Mouse (Mus musculus) thymus, postnatal 14 days (tissue): ENCODE results near the gene Eif2s2.
A peak's percentile ranks its signal among the peaks of the same experiment; 100 is the strongest.

Source experiments
- DNase-seq: peaks from one replicate; pipeline ENCODE4 v3.0.0; 2021

Gene Eif2s2

GRCm38 (mm10) chr2:154891585-154891984 is 1.1 kb downstream of the Eif2s2 start:
- DNase-seq, result no peak

GRCm38 (mm10) chr2:154876621-154877020 is 16.1 kb downstream of the Eif2s2 start:
- no peak for DNase-seq

- DNase-seq, result no peak
Measured at GRCm38 (mm10) chr2:154869954-154870641, 22.6 kb downstream of the Eif2s2 start.

GRCm38 (mm10) chr2:154868106-154868505 is 24.6 kb downstream of the Eif2s2 start:
- no peak for DNase-seq

GRCm38 (mm10) chr2:154865696-154866095 is 27.0 kb downstream of the Eif2s2 start:
- DNase-seq, result no peak

GRCm38 (mm10) chr2:154863672-154864071 is 29.1 kb downstream of the Eif2s2 start:
- no peak for DNase-seq

- peak; percentile 66 for DNase-seq
Measured at GRCm38 (mm10) chr2:154855383-154855782, 37.4 kb downstream of the Eif2s2 start.

- no peak for DNase-seq
Measured at GRCm38 (mm10) chr2:154848086-154848485, 44.6 kb downstream of the Eif2s2 start.

- no peak for DNase-seq
Measured at GRCm38 (mm10) chr2:154836537-154836936, 56.2 kb downstream of the Eif2s2 start.

GRCm38 (mm10) chr2:154834149-154834865 is 58.4 kb downstream of the Eif2s2 start:
- no peak for DNase-seq

- no peak for DNase-seq
Measured at GRCm38 (mm10) chr2:154832471-154832870, 60.3 kb downstream of the Eif2s2 start.

GRCm38 (mm10) chr2:154827521-154827920 is 65.2 kb downstream of the Eif2s2 start:
- DNase-seq, result no peak

- DNase-seq, result no peak
Measured at GRCm38 (mm10) chr2:154826054-154826538, 66.6 kb downstream of the Eif2s2 start.
